Mouse (Mus musculus): ENCODE results near the gene Spata17.

GRCm38 (mm10) chr1:187059874-187060273, 155.4 kb downstream of the Spata17 start:
- TF ChIP-seq CTCF (conservative IDR thresholded peaks at IDR 0.05; ENCODE audit: low read length), result no peak
- no peak for TF ChIP-seq NANOG (IDR thresholded peaks at IDR 0.05; ENCODE audit: borderline replicate concordance, low read length)

All from E14TG2a.4 (cell line).